Mouse (Mus musculus) v-Abl transformed pro-B cells (cell line): Measurements from ENCODE around the gene Serpinh1.

ENCODE experiments used
- in situ Hi-C, 2 experiments: fragments of 400-800 bp; cut with MboI; formaldehyde crosslinking; loops; one replicate each; pipeline ENCODE4 v1.15.1; 2025; ENCODE audit not compliant: unreplicated experiment in 2 of 2

The Serpinh1 gene

GRCm38 (mm10) chr7:99352526-99353400 lies at the start of gene Serpinh1:
TSS of gene Serpinh1 (minus strand) at chr7:99353239.
- in situ Hi-C loops: no loop called here

DNA sequence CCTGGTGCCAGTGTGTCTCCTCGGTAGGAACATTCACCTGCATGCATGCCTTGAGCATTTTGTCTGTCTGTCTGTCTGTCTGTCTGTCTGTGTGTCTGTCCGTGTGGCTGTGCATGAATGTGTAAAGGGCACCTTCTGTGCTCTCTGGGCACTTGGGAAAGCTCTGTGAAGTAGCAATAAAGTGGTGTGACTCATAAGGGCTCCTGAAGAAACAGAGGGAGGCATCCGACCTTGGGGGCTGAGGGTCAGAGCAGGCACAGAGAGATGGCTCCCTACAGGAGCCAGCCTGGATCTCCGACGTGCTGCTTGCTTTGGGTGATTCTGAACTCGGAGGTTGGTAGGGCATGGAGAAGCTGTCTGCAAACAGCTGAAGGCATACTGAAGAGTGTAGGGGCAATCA lies 49.4 kb upstream of the Serpinh1 start:
- in situ Hi-C loops: no loop called here

DNA sequence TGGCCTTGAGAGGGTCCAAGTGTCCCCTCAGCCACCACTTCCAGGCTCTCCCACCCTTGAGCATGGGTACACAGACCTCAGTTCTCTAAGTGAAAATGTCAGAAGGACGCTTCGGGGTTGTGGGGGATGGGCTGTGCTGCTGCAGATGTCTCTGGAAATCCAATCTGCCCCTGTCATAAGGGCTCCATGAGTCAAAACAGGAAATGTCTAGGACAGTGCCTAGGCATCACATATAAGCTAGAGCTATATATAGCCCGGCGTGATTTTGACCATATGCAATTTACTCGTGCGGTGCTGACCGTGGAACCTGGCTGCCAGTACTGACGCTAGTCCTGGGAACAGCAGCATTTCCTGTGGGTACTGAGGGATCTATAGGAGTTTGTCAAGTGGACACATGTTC lies 48.3 kb upstream of the Serpinh1 start:
- in situ Hi-C loops: no loop called here

DNA sequence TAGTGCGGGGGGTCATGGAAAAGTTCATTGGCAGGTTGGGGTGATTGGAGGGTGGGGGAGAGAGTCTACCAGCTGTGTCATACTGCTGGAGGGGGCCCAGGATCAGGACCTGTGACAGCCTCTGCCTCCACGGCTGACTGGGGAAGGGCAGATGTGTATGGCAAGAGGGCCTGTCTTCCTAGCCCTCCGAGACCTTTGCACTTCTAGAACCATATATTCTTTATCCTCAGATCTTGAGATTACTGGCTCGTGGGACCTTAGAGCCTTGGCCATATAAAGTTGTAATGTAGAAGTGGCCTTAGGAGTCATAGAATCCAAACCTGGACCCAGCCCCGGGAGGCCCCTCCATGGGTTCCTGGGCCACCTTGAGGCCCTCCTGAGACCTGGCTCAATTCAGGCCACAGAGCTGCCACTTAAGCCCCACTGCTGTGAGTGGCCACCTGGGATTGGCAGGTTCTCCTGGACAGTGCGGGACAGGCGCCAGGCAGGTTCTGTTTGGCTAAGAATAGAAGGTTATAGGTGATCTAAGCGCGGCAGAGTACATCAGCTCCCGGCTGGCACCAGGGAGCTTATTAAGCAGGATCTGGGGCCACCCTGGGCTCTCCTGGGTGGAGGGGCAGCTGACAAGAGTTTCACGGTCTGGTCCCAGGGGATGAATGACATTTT lies 44.1 kb upstream of the Serpinh1 start:
- in situ Hi-C loops: loop anchor here in 1 of 2 experiments (25.0 kb wide), 1 partner anchor 1910 kb away; the partner anchor contains the start of gene Ints4

GRCm38 (mm10) chr7:99395908-99396616 lies 43.0 kb upstream of the Serpinh1 start:
- in situ Hi-C loops: loop anchor here in 1 of 2 experiments (25.0 kb wide), 1 partner anchor 1909 kb away; the partner anchor contains the start of gene Ints4

DNA sequence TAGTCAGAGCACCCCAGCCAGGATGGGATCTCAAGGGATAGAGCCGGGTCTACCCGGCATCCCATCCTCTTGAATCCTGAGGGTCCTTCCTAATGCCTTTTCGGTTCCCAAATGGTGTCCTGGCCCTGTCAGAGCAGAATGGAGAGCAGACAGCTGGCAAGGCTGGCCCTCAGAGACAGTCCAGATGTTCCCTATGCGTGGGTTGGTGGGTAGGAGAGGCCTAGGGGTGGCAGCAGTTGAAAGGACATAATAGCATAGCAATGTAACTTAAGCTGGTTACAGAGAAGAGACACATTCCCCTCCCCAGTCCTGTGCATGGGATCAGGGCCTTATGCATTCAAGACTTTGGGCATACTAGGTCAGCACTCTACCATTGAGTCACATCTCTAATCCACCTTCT lies 42.3 kb upstream of the Serpinh1 start:
- in situ Hi-C loops: loop anchor here in 1 of 2 experiments (25.0 kb wide), 1 partner anchor 1908 kb away; the partner anchor contains the start of gene Ints4

DNA sequence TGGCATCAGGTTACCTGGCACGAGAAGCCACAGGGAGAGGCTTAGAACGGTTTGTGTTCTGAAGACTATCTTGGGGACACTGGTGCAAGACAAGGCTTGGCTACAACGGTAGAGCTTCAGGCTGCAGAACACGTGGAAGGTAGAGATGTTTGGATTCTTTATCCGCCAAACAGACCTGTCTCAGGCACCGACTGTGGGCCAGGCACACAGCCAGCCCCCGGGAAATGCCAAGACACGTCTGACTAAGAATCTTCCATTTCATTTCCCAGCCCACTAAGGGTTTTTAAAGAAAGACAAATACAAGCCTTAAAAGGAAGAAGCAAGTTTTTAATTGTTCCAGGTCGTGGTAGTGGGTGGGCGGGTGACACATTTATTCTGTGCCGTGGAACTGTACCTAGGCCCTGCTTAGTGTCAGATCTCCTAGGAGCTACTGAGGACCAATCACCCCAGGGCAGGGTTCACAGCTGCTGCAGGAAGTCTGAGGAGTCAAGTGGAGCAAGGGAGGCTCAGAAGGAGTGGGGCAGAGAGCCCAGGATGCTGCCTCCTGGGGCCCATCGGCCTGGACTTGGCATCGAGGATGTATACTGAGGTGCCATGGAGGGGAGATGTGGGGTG lies 40.8 kb upstream of the Serpinh1 start:
- in situ Hi-C loops: loop anchor here in 1 of 2 experiments (25.0 kb wide), 1 partner anchor 1907 kb away; the partner anchor contains the start of gene Ints4

- in situ Hi-C loops: loop anchor here in 1 of 2 experiments (25.0 kb wide), 1 partner anchor 1905 kb away; the partner anchor contains the start of gene Ints4
These were observed 39.7 kb upstream of the Serpinh1 start for GRCm38 (mm10) chr7:99392696-99393095.

DNA sequence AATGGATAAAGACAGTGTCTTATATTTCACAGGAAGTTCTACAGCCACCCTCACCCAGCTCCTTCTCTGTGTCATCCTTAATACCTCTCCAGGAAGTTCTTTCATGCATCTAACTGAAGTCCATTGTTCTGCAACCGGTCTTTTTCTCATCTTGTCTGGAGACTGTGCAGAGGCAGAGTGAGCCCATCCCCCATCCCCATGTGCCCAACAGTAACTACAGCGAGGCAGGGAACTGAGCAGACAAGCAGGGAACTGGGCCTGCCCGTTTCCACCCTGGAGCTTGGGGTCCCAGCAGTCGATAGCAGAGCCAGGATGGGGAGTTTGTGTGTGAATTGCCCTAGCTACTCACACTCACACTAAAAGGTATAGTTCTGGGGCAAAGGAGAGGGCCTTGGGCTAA lies 37.5 kb upstream of the Serpinh1 start:
- in situ Hi-C loops: loop anchor here in 1 of 2 experiments (25.0 kb wide), 1 partner anchor 1903 kb away; the partner anchor contains the start of gene Ints4

DNA sequence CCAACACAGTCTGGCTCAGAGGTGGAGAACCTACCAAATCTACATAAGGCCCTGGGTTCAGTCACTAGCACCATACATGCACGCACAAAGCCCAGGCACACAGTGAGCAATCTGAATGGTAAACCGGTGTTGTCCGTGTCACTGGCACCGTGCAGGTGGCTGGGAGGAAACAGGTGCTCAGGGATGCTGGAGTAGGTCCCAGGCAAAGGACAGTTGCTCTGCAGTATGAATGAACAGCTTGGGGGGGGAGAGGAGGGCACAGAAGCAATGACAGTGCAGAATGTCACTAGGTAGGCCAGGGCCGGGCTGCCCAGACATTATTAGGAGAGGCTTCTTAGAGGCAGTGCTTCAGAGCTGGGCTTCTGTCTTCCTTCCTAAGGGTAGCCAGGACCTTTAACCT lies 34.3 kb upstream of the Serpinh1 start:
- in situ Hi-C loops: loop anchor here in 1 of 2 experiments (25.0 kb wide), 1 partner anchor 1900 kb away; the partner anchor contains the start of gene Ints4

DNA sequence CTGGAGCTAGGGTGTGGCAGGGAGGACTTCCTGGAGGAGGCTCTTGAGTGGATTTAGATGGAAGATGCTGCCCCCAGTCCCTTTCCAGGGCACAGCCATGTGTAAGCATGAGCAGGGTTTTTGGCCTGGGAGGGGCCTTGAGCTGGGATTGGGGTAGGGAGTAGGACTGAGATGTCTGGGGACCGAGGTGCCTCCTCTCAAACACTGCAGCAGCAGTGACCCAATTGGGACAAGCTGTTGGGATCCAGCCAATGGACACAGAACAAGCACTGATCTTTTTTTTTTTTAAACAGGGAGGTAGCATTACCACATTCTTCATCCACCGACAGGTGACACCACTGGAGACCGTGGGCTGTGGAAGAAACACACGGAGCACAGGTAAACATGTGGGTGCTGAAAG lies 33.8 kb upstream of the Serpinh1 start:
- in situ Hi-C loops: loop anchor here in 1 of 2 experiments (25.0 kb wide), 1 partner anchor 1900 kb away; the partner anchor contains the start of gene Ints4

- in situ Hi-C loops: loop anchor here in 1 of 2 experiments (25.0 kb wide), 1 partner anchor 1899 kb away; the partner anchor contains the start of gene Ints4
These were observed 33.0 kb upstream of the Serpinh1 start for GRCm38 (mm10) chr7:99386030-99386429.

DNA sequence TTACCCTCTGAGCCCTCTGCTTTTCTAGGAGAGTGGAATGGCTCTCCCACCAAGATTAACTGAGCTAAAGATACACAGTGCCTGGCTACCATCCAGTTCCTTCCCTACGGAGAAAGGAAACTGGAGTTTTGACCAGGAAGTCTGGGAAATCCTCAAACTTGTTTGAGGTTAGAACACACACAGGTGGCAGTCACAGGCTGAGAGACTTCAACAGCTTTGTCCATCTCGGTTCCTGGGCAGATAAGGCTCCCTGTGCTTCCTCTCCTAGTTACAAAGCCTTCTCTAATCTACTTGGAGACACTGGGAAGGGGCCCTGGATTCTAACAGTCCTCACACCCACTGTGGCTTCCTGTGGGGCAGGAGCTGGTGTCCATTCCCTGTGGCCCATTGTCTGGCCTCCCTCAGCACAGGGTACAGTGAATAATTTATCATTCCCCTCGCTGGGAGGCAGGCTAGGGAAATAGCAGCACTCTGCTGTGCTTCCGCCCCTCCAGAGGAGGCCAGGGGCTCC lies 31.1 kb upstream of the Serpinh1 start:
- in situ Hi-C loops: loop anchor here in 1 of 2 experiments (25.0 kb wide), 1 partner anchor 1897 kb away; the partner anchor contains the start of gene Ints4

DNA sequence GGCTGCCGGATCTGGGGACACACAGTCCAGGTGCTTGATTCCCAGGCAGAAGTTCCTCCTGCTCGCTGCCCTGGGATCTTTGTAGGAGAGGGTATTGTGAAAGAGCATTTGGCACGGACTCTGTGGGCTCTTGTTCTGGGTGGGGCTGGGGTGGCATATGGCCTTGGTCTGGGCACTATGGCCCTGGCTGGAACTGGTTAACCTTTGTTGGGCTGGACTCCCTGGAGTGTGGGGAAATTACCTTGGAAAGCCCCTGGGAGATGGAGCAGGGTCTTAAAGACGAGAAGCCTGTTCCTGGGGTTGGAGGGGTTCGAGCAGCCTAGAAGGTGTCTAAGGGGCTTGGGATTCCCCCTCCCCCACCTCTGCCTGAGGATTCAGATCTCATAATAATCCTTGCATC lies 30.2 kb upstream of the Serpinh1 start:
- in situ Hi-C loops: loop anchor here in 1 of 2 experiments (25.0 kb wide), 1 partner anchor 1896 kb away; the partner anchor contains the start of gene Ints4

GRCm38 (mm10) chr7:99382088-99383000 lies 29.3 kb upstream of the Serpinh1 start:
- in situ Hi-C loops: loop anchor here in 1 of 2 experiments (25.0 kb wide), 1 partner anchor 1895 kb away; the partner anchor contains the start of gene Ints4

DNA sequence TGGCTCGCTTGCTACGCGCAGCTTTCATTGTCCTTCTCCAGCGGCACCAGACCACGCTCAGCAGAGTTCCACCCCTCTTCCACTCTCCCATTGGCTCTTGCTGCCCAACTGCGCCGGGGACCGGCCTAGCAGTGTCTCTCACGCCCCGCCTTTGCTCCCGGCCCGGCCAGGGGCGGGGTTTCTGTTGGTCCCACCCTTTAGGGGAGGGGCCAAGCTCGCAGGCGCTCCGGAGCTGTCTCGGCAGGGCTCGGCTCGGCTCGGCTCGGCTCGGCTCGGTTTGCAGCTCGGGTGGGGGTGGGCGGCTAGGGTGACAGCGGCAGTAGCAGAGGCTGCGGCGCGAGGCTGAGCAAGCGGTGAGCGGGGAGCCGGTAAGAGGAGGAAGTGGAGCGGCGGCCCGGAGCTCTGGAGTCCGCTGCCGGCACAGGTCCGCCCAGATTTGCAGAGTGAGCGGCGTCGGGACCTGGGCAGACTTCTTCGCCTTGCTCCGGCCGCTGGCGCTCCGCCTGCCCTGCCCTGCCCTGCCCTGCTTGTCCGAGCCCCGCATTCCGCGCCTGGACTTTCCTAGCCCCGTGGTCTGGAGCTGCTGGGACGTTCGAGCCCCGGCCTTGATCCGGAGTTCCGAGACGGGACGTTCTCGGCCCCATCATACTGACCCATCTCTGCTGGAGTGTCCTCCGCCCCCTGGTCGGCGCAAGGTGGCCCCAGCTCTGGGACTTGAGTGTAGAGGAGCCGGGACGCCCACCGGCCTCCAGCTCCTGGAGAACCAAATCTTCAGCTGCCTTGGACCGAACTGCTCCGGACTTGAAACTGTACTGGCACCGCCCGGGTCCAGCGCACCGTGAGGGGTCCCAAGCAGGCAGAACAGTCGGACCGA lies 28.4 kb upstream of the Serpinh1 start, which contains the start of gene Gdpd5:
TSS of gene Gdpd5 (plus strand) at position 201 of the 874 bp plus-strand sequence.
- in situ Hi-C loops: loop anchor here in 1 of 2 experiments (25.0 kb wide), 1 partner anchor 1894 kb away; the partner anchor contains the start of gene Ints4
